Mouse (Mus musculus) stomach, postnatal 0 days (tissue): Measurements from ENCODE around the gene Lgals3bp.

Experiments used
- CTCF ChIP-seq: IDR thresholded peaks from 2 replicates; pipeline ENCODE4 v1.5.1; 2016; ENCODE audit warnings: antibody characterized with exemption, low read depth, mild to moderate bottlenecking, moderate library complexity
- EP300 ChIP-seq: optimal IDR thresholded peaks from 2 replicates; pipeline ENCODE3; 2016; ENCODE audit warnings: antibody characterized with exemption

DNA sequence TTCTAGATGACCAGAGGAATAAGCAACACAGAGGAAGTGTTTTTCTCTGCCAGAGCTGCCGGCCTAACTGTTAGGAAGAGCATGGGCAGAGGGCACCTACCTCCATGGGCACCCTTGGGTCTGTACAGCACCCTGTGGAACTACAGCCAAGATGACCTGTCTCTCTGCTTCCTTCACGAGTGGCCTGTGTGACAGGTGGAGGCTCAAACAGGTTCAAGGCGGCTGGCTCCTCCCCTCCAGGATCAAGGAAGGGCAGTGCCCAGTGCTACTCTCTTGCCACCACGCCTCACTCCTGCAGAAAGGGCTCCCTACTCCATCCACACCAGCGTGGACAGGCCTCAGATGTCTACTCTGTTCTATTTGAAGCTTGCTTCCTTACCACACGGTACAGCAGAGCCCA, 13.7 kb upstream of the Lgals3bp start:
- TF ChIP-seq CTCF (no peak), EP300 (no peak)
